Mouse (Mus musculus) embryonic fibroblast, embryonic 13.5 days (primary cell): ENCODE data around the gene Scnn1a.

Experiments used
- CTCF ChIP-seq: IDR thresholded peaks from 2 replicates; pipeline ENCODE4 v1.5.1; 2011; ENCODE audit warnings: mild to moderate bottlenecking, control low read depth, low read length, moderate library complexity, borderline replicate concordance; ENCODE audit not compliant: insufficient read depth
- POLR2A ChIP-seq: IDR thresholded peaks from 2 replicates; pipeline ENCODE4 v1.6.1; 2011; ENCODE audit warnings: low read depth, mild to moderate bottlenecking, control low read depth, low read length, moderate library complexity

DNA sequence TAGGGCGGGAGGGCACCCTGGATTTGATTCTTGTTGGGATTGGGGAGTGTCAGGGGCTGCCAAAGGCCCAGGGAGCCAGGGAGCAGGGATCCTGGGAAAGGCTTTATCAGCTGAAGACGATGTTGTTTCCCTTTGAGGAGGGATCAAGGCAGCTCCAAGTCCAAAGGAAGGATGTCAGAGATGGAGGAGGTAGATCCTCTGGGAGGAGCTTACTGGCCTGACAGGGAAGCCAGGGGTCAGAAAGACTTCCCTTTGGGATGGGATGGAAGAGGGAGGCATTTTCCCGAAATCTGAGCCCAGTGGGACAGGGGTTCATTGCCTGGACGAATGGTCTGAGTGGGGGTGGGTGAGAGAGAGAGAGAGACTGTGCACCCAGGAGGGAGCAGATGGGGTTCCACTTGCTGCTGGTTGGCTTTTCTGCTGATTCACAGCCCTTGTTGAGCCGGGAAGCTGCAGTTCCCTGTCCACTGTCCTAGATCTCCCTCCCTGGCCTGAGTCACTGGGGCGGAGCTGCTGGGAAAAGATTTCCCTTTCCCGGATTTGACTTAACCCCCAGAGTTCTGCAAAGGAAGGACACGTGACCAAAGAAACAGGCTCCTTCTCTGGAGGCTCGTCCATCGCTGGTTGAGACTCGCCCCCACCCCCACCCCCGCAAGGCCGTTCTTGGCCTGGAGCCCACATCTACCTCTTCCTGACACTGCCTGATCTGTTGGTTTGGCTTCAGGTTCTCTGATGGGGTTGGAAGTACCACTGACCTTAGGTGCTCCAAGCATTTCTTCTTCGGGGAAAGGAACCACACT lies 34.1 kb downstream of the Scnn1a start:
- TF ChIP-seq CTCF (no peak), POLR2A (peak; percentile 65)
